Mouse (Mus musculus) urinary bladder, adult 18-20 months (tissue): ENCODE measurements around the gene Actr3.

Experiments
- DNase-seq, 2 experiments: peaks; one replicate each; pipeline ENCODE4 v3.0.0; 2022; ENCODE audit warnings: low spot score in 2 of 2, mixed read lengths in 2 of 2

The Actr3 gene

DNA sequence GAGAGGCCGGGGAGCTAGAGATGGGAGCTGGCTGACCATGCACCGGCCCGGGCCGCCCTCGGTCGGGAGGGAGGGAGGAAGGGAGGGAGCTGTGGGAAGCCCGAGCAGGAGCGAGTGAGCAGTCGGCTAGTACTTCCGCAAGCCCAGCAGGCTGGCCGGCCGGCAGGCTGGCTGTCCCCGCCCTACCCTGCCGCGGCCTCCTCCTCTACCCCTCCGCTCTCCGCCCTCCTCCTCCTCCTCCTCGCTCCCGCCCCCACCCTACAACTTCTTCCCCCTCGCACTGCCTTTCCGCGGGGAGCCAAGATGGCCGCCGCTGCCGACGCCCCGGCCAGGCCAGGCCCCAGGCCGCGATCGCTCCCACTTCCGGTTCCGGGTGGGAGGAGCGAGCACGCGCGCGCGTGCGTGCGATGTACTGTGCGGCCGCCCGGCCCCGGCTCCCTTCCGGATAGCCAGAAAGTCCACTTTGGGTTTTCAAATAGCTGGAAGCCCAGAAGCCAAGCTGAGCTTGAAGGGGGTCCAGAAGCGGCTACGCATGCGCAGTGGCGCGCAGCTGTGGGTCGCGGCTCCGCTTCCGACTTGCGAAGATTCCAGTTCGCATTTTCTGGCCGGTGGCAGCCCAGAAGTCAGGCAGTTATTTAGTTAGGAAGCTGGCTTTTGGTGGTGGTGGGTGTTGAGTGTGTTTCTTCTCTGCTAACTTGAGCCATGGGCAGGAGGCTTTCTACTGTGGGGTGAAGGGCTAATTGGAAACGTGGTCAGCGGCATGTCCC lies at the start of gene Actr3:
Gene Actr3 (minus strand): TSS at position 359 of the 767 bp plus-strand sequence.
- peak; percentile 99 to 100 for DNase-seq

DNA sequence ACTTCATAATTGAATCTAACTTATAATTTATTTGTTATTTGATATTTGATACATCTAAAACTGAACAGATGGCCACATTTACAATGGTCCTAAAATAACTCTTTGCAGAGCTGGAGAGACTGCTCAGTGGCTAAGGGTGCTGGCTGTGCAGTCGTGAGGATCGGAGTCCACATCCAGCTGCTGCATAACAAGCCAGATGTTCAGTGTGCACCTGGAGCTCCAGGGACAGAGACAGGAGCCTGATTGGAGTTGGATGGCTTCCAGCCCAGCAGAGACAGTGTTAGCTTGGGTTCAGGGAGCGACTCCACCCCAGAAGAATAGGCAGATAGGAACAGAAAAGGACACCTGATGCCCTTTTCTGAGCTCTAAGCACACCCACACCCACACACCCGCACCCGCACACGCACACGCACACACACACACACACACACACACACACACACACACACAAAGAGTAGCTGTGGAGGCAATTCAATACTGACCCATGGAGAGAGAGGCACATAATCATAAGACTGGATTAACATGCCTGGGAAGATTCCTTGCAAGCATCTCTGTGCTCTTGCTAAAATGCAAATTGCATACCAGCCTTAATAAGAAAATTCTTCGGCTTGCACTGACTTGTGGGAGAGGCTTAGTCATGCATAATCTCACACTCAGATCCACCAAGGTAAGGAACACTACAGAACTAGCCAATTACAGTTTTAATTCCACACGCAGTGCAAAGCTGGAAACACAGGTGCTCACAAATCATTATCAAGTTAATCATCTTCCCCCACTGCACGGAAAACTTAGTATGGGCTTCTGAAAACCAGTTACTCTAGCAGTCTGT lies 47.1 kb upstream of the Actr3 start:
- peak in 1 of 2 experiments; percentile 14 for DNase-seq

DNA sequence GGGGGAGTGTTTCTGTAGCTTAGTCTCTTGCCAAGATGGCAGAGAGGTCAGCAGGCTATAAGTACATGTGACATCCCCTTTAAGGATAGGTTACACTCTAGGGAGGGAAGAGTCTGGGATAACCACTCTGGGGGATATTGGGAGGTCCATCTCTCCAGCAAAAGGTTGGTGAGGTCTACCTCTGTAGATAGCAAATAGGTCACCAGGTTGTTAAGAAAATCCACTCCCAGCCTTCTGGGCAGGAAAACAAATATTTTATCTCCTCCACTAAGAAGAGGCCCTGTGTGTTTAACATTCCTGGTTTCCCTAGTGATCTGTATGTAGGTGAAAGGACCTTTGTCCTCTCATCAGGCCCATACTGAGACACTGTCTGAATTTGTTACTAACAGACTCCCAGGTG lies 46.3 kb upstream of the Actr3 start:
- no peak for DNase-seq

DNA sequence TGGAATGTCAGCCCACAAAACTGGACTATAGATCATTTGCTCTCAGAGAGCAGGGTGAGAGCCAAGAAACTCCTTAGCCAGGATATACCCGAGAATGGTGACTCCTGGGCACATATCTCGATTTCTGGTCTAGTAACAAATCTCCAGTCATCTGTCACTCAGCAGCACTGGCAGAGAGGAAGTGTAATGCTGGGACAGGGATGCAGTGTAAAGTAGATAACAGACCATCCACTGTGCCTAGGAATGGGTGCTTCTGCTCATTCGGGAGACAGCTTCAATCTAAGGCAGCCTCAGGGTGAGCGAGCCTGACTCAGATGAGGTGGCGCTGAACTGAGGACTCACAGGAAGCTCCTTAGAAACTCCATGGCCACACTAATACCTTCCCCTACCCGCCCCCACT lies 43.1 kb upstream of the Actr3 start:
- DNase-seq, result no peak

DNA sequence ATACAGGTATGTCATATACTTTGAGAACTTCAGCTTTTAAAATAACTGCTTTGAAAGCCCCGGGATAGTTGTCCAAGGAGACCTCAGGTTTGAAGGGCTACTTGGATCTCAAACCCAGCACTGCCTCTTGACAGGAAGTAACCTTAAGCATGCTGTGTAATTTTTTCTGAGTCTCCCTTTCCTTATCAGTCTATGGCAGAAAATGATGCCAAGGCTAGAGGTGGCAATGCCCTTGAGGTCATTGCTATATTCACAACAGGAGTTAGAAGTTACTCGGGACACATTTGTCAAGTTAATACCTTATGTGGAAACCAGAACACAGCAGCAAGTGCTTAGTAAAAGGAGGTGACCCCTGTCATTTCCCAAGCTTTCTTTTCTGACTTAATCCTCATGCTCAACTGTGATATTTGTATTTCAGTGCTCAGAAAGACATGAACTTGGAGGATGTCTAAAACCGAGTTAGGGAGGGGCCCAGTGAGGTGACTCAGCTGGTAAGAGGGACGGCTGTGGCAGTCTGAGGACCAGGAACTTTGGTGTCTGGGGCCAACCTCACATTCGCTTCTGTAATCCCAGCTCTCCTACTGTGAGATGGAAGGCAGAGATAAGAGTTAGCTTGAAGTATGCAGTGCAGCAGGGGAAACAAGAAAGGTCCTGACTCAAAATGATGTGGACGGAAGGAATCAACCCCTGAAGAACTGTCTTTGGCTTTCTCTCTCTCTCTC lies 40.6 kb upstream of the Actr3 start:
- DNase-seq, result no peak

DNA sequence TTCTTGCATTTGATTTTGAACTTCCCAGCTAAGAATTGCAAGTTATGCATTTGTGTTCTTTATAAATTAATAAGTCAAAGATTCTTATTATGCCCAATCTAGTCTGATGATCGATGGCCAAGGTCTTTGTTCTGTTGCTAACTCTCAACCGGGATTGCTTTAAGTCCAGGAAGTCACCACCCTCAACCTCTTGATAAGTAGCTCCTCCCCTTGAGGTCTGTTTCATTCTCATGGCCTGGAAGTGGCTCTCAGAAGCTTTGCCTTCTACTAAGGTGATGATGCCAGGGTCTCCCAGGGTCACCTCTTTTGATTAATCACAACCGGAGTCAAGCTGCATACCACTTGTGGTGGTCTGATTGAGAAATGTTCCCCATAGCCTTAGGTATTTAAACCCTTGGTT lies 38.3 kb upstream of the Actr3 start:
- no peak for DNase-seq

DNA sequence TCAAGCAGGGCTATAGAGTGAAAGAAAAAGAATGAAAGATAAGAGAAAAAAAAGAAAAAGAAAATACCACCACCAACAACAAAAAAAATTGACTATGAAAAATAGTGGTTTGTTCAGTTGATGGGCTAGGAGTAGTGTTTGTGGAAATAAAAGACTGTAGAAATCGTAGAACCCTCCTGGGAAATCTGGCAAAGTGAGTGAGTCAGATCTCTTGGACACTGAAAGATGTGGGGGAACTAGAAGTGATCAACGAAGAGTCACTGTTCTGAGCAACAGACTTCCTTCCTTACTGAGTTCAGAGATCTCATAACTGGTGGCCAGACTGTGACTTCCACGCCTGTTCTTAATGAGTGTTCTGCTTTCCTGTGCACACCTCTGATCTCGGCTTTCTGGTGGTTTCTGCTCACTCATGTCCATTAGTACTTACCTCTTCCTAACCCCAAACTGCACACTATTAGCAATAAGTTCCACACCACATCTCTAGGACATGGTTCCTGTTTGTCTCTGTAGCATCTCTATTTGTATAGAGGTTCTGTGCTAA lies 37.7 kb upstream of the Actr3 start:
- no peak for DNase-seq

DNA sequence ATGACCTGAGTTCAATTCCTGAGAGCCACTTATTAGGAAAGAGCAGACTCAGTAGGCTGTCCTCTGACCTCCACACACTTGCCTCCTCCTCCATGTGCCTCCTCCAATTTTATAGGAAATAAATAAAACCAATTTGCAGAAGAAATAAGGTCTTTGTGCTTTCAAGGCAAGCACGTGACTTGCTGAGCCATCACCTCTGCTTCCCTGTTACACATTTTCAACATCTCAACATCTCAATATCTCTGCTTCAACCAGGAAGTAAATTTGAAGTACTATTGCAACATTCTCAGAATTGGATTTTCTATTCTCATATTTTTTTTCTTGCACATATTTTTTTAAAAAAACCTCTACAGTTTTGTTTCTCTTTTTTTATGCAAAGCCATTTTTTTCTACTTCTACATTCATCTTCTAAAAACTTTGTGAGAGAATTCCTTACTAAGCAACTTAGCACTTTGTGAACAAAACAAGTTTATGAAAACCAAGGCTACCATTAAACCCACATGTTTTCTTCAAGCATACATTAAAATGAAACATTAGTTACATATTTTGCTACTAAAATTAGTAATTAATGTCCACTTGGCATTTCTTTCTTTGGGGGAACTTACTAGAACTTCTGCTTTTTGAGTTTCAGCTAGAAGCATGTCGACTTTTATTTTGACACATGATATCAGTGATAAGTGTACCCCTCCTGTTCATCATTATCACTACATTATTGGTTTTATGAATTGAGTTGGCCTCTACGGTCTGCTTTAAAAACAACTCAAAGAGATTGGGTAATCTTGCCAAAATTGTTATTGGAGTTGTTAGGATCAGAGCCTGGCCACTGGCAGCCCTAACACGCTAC lies 35.5 kb upstream of the Actr3 start:
- DNase-seq, result no peak

DNA sequence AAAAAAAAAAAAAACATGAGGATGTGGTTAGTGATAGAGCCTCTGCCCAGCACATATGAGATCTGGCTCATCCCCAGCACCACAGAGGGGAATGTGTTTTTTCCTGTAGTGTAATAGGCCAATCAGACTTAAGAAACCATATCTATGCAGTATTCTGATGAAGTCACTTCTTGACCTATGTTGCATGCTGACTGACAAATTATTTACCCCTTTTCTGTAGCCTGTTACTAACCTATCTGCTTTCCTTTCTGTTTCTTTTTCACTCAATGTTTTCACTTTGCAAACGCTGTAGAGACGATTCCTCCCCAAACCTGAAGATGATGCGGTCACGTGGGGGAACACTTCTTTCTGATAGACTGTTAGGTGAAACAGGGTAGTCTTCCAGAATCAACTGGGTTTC lies 32.4 kb upstream of the Actr3 start:
- DNase-seq, result no peak

DNA sequence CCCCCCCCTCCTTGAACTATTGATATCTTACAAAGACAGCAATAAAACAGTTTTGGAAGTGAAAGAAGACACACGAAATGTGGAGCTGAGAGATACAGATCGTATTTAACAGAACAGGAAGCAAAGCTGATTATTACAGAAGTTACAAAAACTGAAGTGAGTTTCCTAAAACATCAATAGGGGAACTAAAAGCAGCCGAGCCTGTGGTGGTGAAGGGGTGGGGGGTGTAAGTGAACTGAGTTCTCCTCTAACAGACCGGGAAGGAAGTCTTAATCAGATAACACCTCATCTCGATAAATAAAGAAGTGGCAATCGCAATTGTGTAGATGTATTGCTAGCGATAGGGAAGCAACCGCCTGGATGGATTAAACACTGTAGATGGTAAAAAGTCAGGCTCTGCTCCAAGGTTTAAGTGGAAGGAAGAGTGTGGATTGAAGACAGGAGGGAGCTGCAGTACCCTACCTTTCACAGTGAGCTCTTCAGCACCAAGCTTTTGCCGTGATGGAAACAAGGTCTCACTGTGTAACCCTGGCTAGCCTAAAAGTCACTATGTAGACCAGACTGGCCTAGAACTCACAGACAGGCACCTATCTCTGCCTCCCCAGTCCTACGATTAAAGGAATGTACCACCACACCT lies 31.2 kb upstream of the Actr3 start:
- no peak for DNase-seq

DNA sequence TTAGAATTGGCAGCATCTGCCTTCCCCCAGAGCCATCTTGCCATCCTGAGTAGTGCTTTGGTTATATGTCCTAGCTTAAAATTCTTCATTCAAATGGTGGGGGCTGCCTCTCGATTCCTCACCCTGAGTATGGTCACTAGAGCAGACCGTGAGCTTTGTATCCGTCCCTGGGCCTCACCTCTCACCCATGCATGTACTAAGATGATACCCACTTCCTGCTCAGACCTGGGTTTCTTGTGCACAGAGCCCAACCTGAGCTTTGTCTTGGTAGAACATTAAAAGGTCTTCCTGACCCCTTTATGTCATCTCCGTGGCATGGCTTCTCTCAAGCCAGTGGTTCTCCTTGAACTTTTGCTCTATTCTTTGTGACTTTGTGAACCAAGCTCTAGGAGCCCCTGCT lies 28.5 kb upstream of the Actr3 start:
- no peak for DNase-seq

DNA sequence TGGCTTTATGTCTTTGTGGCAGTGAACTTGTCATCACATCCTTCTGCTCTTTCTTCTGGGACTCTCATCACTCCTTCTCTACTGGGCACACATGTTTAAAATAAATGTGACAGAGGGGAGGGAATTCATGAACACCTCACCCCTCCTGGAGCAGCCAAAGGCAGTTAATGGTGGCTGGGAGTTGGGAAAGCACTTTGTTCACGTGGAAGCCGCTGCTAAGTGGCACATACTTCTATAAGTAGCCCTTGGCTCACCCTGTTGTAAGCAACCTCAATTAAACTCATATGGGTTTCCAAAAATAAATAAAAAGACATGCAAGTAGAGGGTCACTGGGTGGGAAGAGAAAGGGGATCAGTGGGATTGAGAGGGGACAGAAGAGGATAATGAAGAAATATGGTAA lies 27.8 kb upstream of the Actr3 start:
- DNase-seq, result no peak

DNA sequence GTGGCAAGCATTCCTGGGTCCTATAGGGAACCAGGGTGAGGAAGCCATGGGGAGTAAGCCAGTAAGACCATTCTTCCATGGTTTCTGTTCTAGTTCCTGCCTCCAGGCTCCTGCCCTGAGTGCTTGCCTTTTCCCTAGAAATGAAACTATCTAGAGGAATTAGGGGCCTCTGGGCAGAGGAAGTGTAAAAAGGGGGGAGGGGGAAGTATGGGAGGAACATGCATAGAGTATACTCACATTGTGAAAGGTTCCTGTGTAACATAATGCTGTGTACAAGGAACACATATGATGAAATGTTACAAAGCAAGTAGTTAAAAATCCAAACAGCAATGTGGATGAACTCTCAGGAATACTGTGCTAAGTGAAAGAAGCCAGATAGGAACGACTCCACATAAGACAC lies 27.4 kb upstream of the Actr3 start:
- no peak for DNase-seq

DNA sequence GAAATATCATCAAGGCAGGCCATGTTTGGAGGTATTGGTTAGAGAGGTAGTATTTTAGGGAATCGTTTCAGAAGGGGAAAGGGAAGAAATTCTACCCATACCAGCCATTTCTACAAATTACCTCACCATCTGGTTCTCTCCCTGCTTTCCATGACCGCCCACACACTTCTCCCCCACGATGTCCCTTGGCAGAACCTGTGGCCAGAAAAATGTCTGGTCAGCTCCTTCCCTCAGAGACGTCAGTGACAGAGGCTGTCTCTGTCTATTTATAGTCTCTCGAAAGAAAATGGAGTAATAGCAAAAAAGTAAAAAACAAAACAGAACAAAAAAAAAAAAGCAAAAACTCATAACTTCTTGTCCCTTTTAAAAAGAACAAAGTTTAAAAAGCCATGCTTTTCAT lies 23.0 kb upstream of the Actr3 start:
- no peak for DNase-seq

DNA sequence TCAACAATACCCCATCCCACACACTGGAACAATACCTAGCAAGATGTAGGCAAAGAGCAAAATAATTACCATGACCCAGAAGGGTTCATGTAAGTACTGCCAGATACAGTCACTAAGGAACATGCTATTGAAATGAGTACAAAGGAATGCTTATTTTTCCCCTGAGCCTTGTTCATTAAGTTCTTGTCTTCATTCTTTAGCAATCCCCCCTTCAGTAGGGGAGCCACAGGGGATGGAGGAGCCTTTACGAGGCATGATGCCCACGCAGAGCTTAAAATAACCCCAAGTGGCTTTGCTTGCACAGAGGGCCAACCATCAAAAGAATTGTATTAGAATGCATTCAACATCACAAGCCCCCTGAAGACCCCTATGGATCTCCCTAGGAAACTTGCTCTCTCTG lies 19.6 kb upstream of the Actr3 start:
- DNase-seq, result no peak

DNA sequence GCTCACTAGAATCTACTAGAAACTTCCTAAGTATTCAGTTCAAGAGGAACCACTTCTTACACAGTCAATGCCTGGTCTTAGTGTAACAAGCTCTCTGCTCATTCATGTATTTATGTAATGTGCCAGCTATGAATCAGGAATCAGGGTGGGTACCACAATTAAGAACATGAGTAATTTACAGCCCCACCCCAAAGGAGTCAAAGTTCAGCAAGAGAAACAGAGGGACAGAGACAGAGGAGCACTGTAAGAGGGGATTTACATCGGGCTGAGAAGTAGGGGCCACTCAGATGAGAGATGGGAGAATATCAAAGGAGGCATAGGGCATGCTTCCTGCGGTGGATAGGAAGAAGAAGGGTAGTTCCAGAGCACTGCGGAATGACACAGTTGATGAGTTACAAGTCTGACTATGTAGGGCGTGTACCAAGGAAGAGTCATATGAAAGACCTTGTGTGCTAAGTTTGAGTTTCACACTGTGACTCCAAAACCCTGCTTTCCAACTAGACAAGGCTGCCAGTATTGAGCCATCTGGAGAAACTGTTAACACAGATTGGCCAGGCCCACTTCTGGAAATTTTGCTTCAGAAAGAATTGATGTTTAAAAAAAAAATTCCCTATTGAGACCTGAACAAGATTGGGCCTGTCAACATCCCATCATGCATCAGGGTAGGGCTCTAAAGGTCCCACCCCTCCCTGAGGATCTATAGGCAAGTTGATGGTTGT lies 14.9 kb upstream of the Actr3 start:
- no peak for DNase-seq

DNA sequence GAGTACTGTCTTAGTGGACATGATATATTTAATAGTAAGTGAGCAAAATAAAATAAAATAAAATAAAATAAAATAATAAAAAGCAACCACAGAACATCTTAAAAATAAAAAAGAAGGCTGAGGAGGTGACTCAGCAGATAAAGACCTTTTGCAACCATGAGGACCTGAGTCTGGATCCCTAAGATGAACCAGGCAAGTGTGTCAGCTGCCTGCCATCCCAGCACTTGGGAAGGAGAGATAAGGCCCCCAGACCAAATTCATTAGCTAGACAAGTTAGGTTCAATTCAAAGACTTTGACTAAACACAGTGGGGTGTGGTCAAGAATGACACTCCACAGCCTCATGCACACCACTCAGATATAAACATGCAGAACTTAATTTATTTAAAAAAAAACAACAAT lies 12.4 kb upstream of the Actr3 start:
- DNase-seq, result no peak

DNA sequence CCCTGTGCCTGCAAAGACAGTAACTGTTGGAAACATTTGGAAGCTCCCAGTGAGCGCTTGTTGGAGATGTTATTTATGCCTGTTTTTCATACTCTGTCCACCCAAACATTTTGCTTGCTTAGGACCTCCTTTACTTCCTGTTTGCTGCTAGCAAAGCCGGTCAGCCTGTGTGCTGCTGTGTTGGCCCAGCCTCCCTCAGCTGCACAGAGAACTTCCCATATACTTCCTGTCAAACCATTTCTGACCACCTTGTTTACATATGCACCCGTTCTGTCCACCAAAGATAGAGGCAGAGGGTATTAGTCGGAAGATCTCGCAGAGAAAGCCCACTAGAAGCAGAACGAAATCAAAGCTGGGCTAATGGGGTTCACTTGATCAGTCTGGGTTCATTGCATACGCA lies 6.2 kb upstream of the Actr3 start:
- DNase-seq, result no peak

DNA sequence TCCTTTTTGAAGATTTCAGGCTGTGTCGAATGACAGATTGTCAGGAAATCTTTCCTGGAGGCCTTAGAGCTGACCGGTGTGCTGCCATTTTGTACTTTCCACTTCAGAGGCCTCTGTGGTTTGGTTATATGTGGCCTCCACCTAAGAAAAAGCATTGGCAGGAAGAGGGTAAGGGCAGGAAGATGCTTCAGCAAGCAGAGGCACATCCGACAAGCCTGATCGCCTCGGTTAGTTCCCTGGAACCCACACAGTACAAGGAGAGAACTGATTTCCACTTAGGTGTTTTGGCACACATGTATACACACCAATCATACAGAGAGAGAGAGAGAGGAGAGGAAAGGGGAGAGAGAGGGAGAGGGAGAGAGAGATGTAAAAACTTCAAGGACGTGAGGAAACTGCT lies 5.7 kb upstream of the Actr3 start:
- no peak for DNase-seq

DNA sequence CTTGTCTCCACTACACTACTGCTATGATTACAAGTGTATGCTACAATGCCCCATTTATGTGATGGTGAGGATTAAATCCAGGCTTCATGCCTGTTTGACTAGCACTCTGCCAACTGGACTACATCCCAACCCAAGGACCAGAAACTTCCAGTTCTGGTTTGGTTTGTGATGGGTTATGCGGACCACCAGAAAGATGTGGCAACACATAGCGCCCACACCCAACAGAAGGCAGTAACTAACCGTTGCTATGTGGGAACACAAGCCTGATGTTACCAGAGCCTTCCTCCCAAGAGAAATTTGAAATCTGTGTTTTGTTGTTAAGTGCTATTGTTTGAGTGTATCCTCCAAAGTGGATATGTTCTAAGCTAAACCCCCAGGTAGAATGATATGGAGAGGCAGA lies 4.0 kb upstream of the Actr3 start:
- no peak for DNase-seq
